Mouse (Mus musculus) spleen, adult 12 weeks (tissue): Measurements from ENCODE around the gene Lhfp.

Experiments
- DNase-seq: peaks from one replicate; pipeline ENCODE4 v3.0.0; 2022; ENCODE audit warnings: low spot score

Lhfp gene

DNA sequence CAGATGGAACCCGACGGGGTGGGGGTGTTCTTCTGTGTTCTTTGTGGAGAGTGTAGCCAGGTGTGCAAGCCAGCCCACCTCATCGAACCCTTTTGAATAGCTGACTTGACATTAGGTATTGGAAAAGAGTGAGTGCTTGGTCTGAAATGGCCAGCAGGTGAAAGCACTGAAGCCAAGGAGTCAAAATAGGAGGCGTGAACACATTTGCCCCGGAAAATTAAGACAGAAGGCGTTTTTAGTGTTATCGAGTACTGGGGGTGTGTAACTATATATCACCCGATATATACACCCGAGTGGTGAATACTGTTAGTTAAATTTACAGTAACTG lies 876 bp downstream of the Lhfp start:
- DNase-seq = no peak

DNA sequence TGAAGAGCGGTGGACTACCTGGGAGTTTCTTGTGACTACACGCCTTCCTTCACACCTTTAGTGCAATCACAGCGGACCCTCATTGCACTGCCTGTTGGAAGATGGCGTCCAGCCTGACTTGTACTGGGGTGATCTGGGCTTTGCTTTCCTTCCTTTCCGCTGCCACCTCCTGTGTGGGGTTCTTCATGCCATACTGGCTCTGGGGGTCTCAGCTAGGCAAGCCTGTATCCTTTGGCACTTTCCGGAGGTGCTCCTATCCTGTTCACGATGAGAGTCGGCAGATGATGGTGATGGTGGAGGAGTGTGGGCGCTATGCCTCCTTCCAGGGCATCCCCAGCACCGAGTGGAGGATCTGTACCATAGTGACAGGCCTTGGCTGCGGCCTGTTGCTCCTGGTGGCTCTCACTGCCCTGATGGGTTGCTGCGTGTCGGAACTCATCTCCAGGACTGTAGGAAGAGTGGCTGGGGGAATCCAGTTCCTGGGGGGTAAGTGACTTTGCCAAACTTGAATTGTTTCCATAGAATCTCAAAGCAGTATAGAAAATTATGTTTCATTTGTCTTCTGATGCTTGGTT lies 2.0 kb downstream of the Lhfp start:
- no peak for DNase-seq

DNA sequence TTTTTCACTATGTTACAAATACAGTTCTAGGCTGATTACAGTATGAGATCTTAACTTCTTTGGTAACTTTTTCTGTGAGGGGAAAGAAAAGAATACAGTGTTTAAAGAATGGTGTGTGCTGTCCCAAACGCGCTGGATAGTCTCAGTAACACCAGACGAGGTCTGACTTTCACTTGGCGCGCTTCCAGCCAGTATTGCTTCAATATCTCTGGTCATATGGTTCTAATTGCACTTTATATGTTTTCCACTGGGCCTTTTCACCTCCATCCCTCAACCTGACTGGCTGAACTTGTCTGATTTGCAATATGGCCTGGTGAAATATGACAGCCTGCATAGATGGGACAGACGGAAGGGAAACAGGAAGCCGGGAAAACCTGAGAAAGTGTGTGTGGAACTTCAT lies 2.9 kb downstream of the Lhfp start:
- no peak for DNase-seq

GRCm38 (mm10) chr3:53044682-53045299 lies 3.5 kb downstream of the Lhfp start:
- no peak for DNase-seq

DNA sequence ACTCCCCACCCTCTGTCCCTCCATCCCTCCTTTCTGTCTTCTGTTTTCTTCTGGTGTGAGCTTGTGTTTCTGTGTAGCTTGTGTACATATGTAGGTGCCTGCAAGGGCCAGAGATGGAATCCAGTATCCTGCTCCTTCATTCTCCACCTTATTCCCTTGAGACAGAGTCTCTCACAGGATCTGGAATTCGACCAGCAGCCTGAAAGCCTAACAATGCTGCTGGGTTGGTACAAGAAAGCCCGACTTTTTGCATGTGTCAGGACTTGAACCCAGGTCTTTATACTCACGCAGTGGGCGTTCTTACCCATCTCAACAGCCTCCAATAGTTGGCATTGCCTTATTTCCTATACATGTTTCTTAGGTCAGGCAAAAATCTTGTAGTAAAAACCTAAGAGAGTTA lies 4.4 kb downstream of the Lhfp start:
- DNase-seq = no peak

GRCm38 (mm10) chr3:53046371-53046770 lies 5.0 kb downstream of the Lhfp start:
- no peak for DNase-seq

GRCm38 (mm10) chr3:53052385-53052784 lies 11.1 kb downstream of the Lhfp start:
- no peak for DNase-seq

DNA sequence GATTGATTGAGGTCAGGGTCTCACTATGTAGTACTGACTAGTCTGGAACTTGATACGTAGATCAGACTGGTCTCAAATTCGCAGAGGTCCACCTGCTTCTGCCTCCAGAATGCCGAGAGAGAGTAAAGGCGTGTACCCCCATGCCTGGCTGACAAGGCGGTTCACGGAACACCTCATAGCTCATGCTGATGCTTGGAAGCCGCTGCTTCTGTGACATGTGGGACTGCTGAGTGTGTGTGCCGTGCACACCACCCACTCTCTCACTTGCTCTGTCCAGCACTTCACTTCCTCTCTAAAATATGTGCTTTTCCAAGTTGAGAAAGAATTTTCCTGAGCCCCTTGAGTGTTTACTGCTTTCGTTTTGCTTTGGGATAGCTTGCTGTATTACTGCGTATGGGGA lies 15.1 kb downstream of the Lhfp start:
- DNase-seq = no peak

DNA sequence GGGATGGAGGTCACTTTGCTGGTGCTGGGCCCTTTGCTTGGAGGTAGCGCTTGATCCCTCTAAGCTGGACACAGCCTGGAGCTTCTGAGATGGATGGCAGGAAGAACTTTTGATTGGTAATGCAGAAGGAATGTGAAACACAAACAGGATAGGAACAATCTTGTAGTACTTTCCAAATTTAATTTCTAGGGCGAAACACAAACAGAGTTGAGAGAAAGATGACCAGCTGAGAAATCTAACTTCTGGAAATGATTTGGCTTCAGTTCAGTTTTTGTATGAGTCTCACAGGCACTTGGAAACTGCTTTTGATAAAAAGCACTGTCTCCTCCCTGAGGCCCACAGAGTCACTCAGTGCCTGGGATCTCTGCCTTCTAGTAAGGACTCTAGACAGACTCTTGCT lies 18.6 kb downstream of the Lhfp start:
- DNase-seq = no peak

DNA sequence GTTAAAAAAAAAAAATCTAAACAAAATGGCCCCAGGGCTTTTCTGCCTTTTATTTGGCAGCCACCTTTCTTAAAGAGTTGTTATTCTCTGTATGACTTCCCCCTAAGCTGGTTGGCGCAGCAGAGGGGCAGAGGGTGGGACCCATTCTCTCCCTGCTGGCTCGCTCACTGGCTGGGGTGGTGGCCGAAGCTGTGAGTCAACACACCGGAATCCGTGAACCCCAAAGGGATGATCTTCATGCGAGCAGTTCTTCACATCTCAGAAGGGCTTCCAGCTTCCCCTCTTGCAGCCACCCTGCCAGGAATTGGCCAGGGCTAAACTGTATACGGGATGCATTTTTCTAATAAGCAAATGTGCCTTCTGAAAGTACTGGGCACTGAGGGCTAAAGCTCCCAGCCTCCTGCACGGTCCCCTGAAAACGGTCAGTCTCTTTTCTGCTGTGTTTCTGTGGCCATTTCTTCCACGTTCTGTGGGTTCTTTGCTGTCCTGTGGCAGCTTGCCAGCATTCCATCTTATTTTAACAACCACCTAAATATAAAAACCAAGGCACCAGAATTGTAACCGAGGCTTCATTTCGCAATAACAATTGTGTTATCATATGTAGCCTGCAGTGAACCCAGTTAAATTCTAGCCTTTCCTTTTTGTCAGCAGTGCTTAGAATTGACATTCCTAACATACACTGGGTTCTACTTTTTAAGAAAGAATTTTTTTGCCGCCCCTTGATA lies 22.3 kb downstream of the Lhfp start:
- no peak for DNase-seq

- no peak for DNase-seq
These were observed 24.2 kb downstream of the Lhfp start for GRCm38 (mm10) chr3:53065267-53066094.

- DNase-seq = no peak
These were observed 24.7 kb downstream of the Lhfp start for GRCm38 (mm10) chr3:53066095-53066372.

DNA sequence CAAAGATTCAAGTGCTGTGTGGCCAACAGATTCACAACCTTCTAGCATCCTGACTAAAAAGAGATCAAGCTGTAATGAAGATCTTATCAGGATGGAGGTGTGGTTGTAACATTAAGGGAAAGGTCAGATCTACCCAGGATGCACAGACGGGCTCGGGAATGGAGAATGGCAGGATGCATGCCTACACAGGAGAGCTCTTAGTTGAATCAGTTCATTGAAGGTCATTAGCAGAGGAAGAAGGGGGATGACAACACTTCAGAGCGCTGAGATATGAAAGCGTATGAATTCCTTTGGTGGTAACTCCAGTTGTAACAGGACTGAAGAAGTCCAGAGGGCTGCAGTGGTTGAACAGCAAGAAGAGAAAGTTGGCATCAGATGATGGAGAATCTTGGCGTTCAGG lies 27.1 kb downstream of the Lhfp start:
- DNase-seq = no peak

- no peak for DNase-seq
These were observed 32.9 kb downstream of the Lhfp start for GRCm38 (mm10) chr3:53074264-53074663.

- DNase-seq = no peak
These were observed 33.4 kb downstream of the Lhfp start for GRCm38 (mm10) chr3:53074761-53075160.

GRCm38 (mm10) chr3:53080286-53080685 lies 39.0 kb downstream of the Lhfp start:
- DNase-seq = no peak

DNA sequence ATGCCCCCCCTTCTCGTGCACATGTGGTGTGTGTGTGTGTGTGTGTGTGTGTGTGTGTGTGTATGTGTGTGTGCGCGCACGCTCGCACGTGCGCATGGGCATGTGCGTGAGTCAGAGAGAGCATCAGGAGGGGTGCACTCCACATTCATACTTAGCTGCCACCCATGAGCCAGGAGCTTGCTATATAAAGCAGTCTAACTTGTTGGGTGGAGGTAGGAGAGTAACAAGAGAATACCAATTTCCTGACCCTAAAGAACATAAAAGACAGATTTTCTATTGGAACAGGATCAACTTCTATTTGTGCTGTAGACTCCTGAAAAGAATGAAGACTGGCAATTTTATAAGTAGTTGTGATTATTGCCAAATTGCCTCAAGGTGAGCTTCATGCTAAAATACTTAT lies 39.4 kb downstream of the Lhfp start:
- no peak for DNase-seq

DNA sequence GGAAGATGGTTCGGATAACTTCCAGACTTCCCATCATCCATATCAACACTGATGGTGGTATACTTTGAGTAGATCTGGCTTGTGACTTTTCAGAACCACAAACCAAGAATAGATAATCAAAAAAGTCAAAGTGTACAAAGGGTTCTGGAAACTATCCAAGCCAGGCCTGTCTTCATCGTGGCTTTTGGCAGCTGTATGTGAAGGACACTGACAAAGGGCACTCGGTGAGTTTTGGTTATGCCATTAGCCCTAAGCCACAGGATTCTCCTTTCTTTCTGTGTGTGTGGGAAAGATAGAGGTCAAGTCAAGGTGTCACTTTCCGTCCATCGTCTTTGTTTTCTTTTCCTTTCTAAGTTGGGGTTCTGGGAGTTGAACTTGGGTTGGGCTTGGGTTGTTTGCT lies 42.4 kb downstream of the Lhfp start:
- DNase-seq = no peak

- no peak for DNase-seq
These were observed 43.5 kb downstream of the Lhfp start for GRCm38 (mm10) chr3:53084806-53085205.

- no peak for DNase-seq
These were observed 45.3 kb downstream of the Lhfp start for GRCm38 (mm10) chr3:53086481-53087155.

GRCm38 (mm10) chr3:53087156-53087805 lies 46.0 kb downstream of the Lhfp start:
- no peak for DNase-seq

- no peak for DNase-seq
These were observed 48.6 kb downstream of the Lhfp start for GRCm38 (mm10) chr3:53089921-53090320.
